Mouse (Mus musculus) liver, embryonic 16.5 days (tissue): ENCODE measurements at regions not wholly inside any gene's neighbourhood (a gene's known extent, or its start where the extent isn't known, plus 50 kb on each side); places are given as distances from the start of the nearest gene placed in this dataset.

Source experiments
- ATAC-seq: fragments of 200-750 bp; cut with Nextera tagmentation; 2 replicates; pipeline ENCODE4 v1.8.0; 2017; ENCODE audit warnings: low read depth, mild to moderate bottlenecking, moderate number of reproducible peaks, moderate library complexity
- H3K27ac ChIP-seq: fragments of 300-500 bp; sonication (generic); 2 replicates; pipeline ENCODE4 v1.5.1; 2014; ENCODE audit warnings: mild to moderate bottlenecking, low read length
- H3K27me3 ChIP-seq: fragments of 300-500 bp; sonication (generic); 2 replicates; pipeline ENCODE4 v1.6.1; 2014; ENCODE audit warnings: low read depth, low read length, mixed read lengths; ENCODE audit not compliant: control insufficient read depth, insufficient read depth
- H3K36me3 ChIP-seq: fragments of 300-500 bp; sonication (generic); 2 replicates; pipeline ENCODE4 v1.6.1; 2014; ENCODE audit warnings: mild to moderate bottlenecking; ENCODE audit not compliant: control insufficient read depth, insufficient read depth
- H3K4me1 ChIP-seq: fragments of 300-500 bp; sonication (generic); 2 replicates; pipeline ENCODE4 v1.6.1; 2014; ENCODE audit warnings: low read depth, low read length, mixed read lengths; ENCODE audit not compliant: control insufficient read depth
- H3K4me2 ChIP-seq: fragments of 300-500 bp; sonication (generic); 2 replicates; pipeline ENCODE4 v1.6.1; 2014; ENCODE audit warnings: low read depth, low read length, mixed read lengths
- H3K4me3 ChIP-seq: fragments of 300-500 bp; sonication (generic); 2 replicates; pipeline ENCODE4 v1.5.1; 2014; ENCODE audit warnings: low read depth, mild to moderate bottlenecking, low read length
- H3K9ac ChIP-seq: fragments of 300-500 bp; sonication (generic); 2 replicates; pipeline ENCODE4 v1.6.1; 2014; ENCODE audit warnings: low read depth, low read length
- H3K9me3 ChIP-seq: fragments of 300-500 bp; sonication (generic); replicated peaks from 2 replicates; pipeline ENCODE4 v1.6.1; 2016; ENCODE audit warnings: low read length; ENCODE audit not compliant: control insufficient read depth
- WGBS: fragments of 180-500 bp; shearing (Covaris S2); extraction: QIAGEN DNeasy Blood & Tissue Kit; methylation state at CpG from one replicate; pipeline ENCODE4 v1.1.7; 2014; ENCODE audit not compliant: insufficient replicate concordance; 5-methylcytosine and 5-hydroxymethylcytosine counted together

GRCm38 (mm10) chr10:117429459-117430183, 49.8 kb upstream of the Cpsf6 start:
- WGBS = 77% methylated on average over 19 of the region's 19 CpGs
- no peak overlapping the region for H3K27ac ChIP-seq
- no peaks in the 10 kb centered on the region for H3K9me3 ChIP-seq
- no peaks in the 10 kb centered on the region for H3K27me3 ChIP-seq
- no peak overlapping the region for H3K4me2 ChIP-seq
- no peaks in the 10 kb centered on the region for H3K36me3 ChIP-seq
- no peak overlapping the region for H3K4me3 ChIP-seq
- no peak for ATAC-seq
- no peaks in the 10 kb centered on the region; the same call in 1 of the 2 replicates for H3K4me1 ChIP-seq
- no peak overlapping the region for H3K9ac ChIP-seq
